13 mouse cellular contexts compared by ENCODE assay signal in genomic region chr17:32501051-32501450, GRCm38 (mm10). TPM values are rescaled to one million over a fixed set of nuclear protein-coding genes. Genes with fewer than 3 reads are reported as not detected.
"Had no signal": no experiment of that assay in that cellular context is flagged by ENCODE, and none has a peak within 500 bp of the region (broad histone marks: within the 10 kb centered on the region; RNA-seq: fewer than 3 reads in every experiment).

No protein-coding gene starts in this region.

- H3K9ac ChIP-seq: limb, embryonic 15.5 days; liver, embryonic 15.5 days; lung, embryonic 15.5 days; midbrain, embryonic 12.5 days had no signal

- H3K27me3 ChIP-seq: limb, embryonic 15.5 days; lung, embryonic 15.5 days; midbrain, embryonic 12.5 days had no signal

- H3K27ac ChIP-seq: limb, embryonic 15.5 days; liver, embryonic 15.5 days; lung, embryonic 15.5 days; midbrain, embryonic 12.5 days had no signal

- H3K36me3 ChIP-seq: limb, embryonic 15.5 days; liver, embryonic 15.5 days; lung, embryonic 15.5 days; midbrain, embryonic 12.5 days had no signal

- H3K4me3 ChIP-seq: limb, embryonic 15.5 days; liver, embryonic 15.5 days; lung, embryonic 15.5 days; midbrain, embryonic 12.5 days had no signal

- H3K4me2 ChIP-seq: limb, embryonic 15.5 days; liver, embryonic 15.5 days; lung, embryonic 15.5 days; midbrain, embryonic 12.5 days had no signal

- DNase-seq: kidney, postnatal 14 days; left cerebral cortex, postnatal 4 days; lung, postnatal 14 days; right cerebral cortex, postnatal 14 days; thymus, postnatal 4 days had no signal

- H3K9me3 ChIP-seq: limb, embryonic 15.5 days; liver, embryonic 15.5 days; lung, embryonic 15.5 days; midbrain, embryonic 12.5 days had no signal

RNA-seq across cellular contexts. Expression of gene Cyp4f17, which starts 4.8 kb away (rescaled TPM):
- total RNA-seq: megakaryocyte-erythroid progenitor cell, adult 5-6 weeks had no signal

RNA-seq across cellular contexts. Expression of gene Cyp4f39, which starts 48.5 kb away (rescaled TPM):
- total RNA-seq: layer of hippocampus, adult 8-10 months; layer of hippocampus, postnatal 14 days; left cerebral cortex, adult 18-20 months had no signal
